Mouse (Mus musculus) bone marrow macrophage, adult 2 months (primary cell): ENCODE measurements around the gene Mtss1l. TPM values are rescaled to one million over a fixed set of nuclear protein-coding genes. Genes with fewer than 3 reads are reported as not detected.

ENCODE experiments used
- H3K27ac ChIP-seq: 2 replicates; pipeline ENCODE4 v1.5.1; 2012; ENCODE audit warnings: low read depth, low read length; ENCODE audit not compliant: insufficient read depth
- H3K4me1 ChIP-seq: 2 replicates; pipeline ENCODE4 v1.6.1; 2012; ENCODE audit warnings: low read length; ENCODE audit not compliant: control insufficient read depth, insufficient read depth
- H3K4me3 ChIP-seq: 2 replicates; pipeline ENCODE4 v1.5.1; 2012; ENCODE audit warnings: mild to moderate bottlenecking, low read length, moderate library complexity; ENCODE audit not compliant: insufficient read depth
- CTCF ChIP-seq: IDR thresholded peaks from 2 replicates; pipeline ENCODE4 v1.5.1; 2012; ENCODE audit warnings: low read depth, mild to moderate bottlenecking, low read length, moderate library complexity
- POLR2A ChIP-seq: IDR thresholded peaks from 2 replicates; pipeline ENCODE4 v1.6.1; 2012; ENCODE audit warnings: mild to moderate bottlenecking, low read depth, low read length, borderline replicate concordance
- polyA plus RNA-seq: library from polyadenylated mRNA; stranded (reverse); fragments of >200 nt; gene quantifications from 2 replicates; pipeline ENCODE4 v1.2.4, GENCODE M21; 2012; ENCODE audit not compliant: missing spikeins, insufficient read depth, insufficient read length

Mtss1l gene
- polyA plus RNA-seq, 1 experiment = 0.50 TPM

- H3K27ac ChIP-seq = no peak overlapping the region
- no peak overlapping the region for H3K4me3 ChIP-seq
- H3K4me1 ChIP-seq = peaks cover 22% of the 10 kb centered on the region
- TF ChIP-seq CTCF (no peak), POLR2A (no peak)
Observed at GRCm38 (mm10) chr8:110705391-110706287, 15.6 kb upstream of the Mtss1l start.

- H3K4me1 ChIP-seq = peaks cover 18% of the 10 kb centered on the region
- no peak overlapping the region for H3K4me3 ChIP-seq
- TF ChIP-seq CTCF = no peak
- TF ChIP-seq POLR2A = no peak
- H3K27ac ChIP-seq = no peak overlapping the region
Observed at GRCm38 (mm10) chr8:110706288-110706870, 14.9 kb upstream of the Mtss1l start.

DNA sequence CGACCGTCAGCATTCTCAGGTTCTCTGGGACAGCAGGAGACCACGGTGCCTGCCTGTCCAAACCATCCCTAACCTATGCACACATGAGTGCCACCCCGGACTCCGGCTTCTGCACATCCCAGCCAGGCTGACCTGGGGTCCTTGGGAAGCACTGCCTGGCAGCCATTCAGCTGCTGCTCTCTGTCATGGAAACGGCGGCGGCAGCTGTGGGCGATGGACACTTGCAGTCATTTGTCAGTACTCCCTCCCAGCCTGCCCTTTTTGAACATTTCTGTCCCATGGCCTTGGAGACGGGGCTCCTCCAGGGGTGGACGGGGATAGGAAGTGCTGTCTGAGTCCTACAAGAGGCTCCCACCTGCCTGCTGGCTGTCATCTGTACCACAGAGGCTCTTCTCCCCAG lies 12.8 kb upstream of the Mtss1l start:
- Histone ChIP-seq H3K4me3 (no peak overlapping the region), H3K27ac (no peak overlapping the region), H3K4me1 (peaks cover 2% of the 10 kb centered on the region; the same call in 1 of the 2 replicates)
- no peak for TF ChIP-seq CTCF
- no peak for TF ChIP-seq POLR2A

DNA sequence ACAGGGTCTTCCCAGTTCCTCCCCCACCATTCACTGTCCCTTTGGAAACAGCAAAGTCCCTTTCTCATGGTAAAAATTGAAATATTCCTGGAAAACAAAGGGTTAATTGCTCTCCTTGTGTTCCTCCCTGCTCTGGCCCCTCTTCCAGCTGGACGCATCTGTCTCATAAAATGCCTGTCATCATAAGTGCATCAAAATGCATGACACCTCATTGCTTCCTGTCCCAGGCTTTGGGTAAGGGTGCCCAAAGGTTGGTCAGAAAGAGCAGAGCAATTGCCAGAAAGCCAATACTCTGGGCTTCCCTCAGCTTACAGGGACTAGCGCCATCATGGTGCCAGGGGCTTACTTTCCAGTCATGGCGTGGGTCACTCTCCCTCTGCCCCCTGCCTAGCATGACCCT lies 10.7 kb upstream of the Mtss1l start:
- Histone ChIP-seq H3K4me1 (no peaks in the 10 kb centered on the region), H3K4me3 (no peak overlapping the region), H3K27ac (no peak overlapping the region)
- TF ChIP-seq CTCF (no peak), POLR2A (no peak)

DNA sequence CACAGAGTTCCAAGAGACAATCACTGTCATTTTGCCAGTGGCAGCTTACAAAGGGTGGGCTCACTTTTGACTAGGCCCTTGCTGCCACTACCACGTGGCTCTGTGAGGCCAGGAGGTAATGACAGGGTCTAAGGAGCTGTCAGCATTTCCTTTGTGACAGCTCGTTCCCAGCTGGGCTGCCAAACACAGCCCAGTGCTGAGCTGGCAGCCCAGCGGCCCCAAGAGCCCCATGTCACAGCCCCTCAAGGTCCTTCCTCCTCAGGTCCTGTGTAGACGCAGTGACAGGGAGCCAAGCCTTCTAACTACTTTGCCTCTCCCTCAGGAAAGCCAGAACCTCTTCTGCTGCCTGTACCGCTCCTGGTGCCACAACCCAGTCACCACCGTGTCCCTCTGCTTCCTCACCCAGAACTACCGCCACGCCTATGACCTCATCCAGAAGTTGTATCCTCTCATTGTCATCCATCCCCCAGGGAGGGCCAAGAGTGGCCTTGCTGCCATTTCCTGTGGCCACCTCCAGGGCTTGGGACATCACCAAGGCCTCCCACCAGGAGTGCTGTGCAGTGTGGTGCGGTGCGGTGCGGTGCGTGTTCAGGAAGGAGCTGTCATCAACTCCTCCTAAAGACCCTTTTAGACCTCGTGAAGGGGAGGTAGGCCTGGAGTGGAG lies 9.9 kb upstream of the Mtss1l start:
- H3K4me3 ChIP-seq = no peak overlapping the region
- no peak overlapping the region for H3K27ac ChIP-seq
- TF ChIP-seq CTCF = no peak
- no peak for TF ChIP-seq POLR2A
- no peaks in the 10 kb centered on the region for H3K4me1 ChIP-seq

GRCm38 (mm10) chr8:110713073-110713472 lies 8.2 kb upstream of the Mtss1l start:
- Histone ChIP-seq H3K4me1 (no peaks in the 10 kb centered on the region), H3K4me3 (no peak overlapping the region), H3K27ac (no peak overlapping the region)
- TF ChIP-seq POLR2A = no peak
- no peak for TF ChIP-seq CTCF

DNA sequence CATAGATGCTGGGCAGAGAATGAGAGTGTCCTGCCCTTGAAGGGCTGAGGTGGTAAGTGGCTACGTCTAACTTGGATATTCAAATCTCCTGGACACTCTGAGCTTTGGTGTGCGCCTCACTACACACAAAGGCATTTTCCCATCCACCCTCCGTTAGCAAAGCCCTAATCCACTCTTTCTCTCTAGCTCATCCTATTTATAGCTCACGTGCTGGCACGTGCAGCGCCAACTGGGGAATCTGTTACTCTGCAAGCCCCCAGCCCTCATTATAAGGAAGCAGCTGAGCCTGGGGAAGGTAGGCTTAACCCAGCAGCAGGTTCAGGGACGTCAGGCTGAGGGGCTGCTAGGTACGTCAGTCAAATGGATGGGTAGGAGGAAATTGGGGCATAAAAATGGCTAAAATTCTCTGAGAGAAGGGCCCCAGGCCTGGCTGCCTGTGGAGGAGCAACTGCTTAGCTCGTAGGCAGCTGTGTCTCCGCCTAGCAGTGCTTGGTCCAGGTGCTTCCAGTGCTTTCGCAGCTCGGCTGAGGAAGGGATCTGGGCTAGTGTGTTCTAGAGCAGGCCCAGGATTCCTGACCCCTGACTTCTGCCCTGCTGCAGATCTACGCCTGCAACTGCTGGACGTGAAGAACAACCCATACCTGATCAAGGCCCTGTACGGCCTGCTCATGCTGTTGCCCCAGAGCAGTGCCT lies 6.3 kb upstream of the Mtss1l start:
- no peaks in the 10 kb centered on the region for H3K4me1 ChIP-seq
- H3K27ac ChIP-seq = no peak overlapping the region
- H3K4me3 ChIP-seq = no peak overlapping the region
- TF ChIP-seq POLR2A = no peak
- TF ChIP-seq CTCF = no peak

DNA sequence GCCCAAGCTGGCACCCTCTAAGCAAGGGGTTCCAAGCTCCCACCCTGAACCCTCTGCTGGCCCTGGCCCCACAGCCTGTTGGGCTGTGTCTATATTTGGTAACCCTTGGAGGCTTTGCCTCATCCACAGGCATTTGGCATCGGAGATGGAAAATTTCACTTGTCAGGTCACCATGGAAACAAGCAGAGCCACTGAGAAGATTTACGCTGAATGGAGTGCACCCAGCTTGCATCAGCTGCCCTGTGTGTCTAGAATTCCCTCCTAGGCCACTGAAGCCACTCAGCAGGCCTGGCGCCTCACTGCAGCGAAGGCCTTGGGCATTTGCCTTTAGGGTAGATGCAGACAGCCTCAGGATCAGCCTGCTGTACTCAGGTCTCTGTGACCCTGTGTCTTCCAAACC lies 5.2 kb upstream of the Mtss1l start:
- no peak overlapping the region for H3K27ac ChIP-seq
- H3K4me1 ChIP-seq = no peaks in the 10 kb centered on the region
- no peak for TF ChIP-seq CTCF
- no peak for TF ChIP-seq POLR2A
- no peak overlapping the region for H3K4me3 ChIP-seq

DNA sequence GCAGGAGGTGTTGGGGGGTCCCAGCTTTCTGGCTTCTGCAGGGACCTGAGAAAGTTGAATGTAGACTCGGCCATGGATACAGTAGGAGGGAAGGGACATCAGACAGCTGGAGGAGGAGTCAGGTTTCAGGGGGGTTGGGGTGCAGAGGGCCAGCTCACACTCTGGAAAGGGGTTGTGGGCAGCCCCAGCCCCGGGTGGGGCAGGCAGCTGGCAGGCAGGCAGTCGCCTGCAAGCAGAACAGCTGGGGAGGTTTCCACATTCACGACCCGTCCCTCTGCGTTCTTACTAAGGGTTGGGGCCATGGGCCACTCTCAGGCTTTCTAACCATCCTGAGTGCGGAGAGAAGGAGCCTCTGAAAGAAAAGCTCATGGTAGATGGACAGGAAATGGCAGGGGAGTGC lies 4.1 kb upstream of the Mtss1l start:
- no peak overlapping the region for H3K4me3 ChIP-seq
- TF ChIP-seq POLR2A (no peak), CTCF (no peak)
- no peak overlapping the region for H3K27ac ChIP-seq
- no peaks in the 10 kb centered on the region for H3K4me1 ChIP-seq
